Mouse (Mus musculus) olfactory bulb, adult 2 months (tissue): ENCODE measurements around the gene Gng2.

Source experiments
- CTCF ChIP-seq: fragments of 200-500 bp; IDR thresholded peaks from 2 replicates; pipeline ENCODE4 v1.5.1; 2012; ENCODE audit warnings: low read depth, mild to moderate bottlenecking, low read length, moderate library complexity; ENCODE audit not compliant: insufficient read depth
- POLR2A ChIP-seq: fragments of 200-500 bp; IDR thresholded peaks from 2 replicates; pipeline ENCODE4 v1.6.1; 2012; ENCODE audit warnings: mild to moderate bottlenecking, low read depth, low read length, moderate library complexity; ENCODE audit not compliant: insufficient read depth

DNA sequence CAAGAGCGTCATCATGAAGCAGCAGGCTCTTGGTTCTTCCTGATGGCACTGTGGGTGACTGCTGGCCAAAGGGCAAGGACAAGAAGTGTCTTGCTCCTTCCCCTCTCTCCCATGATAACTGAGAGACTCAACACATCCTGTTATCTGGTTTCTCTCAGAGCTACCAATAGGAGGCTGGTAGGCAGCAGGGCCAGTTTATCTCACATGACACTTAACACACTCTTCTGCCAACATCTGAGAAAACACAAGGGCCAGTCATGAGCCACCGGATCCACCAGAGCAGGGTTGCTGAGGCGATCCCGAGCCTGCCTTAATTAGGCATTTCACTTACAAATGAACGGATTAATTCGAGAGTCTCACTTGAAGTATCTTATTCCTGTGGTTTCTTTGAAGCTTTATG is 49.5 kb downstream of the Gng2 start:
- no peak for TF ChIP-seq POLR2A
- no peak for TF ChIP-seq CTCF
